Mouse (Mus musculus): Measurements from ENCODE around the gene Adamts1. TPM values are rescaled to one million over a fixed set of nuclear protein-coding genes. Genes with fewer than 3 reads are reported as not detected.

Adamts1 gene
- polyA plus RNA-seq (2014; fragmentation: Nextera tagmentation; extraction: Ambion mirVana) = 11.9 and 13.2 TPM in 2 replicates

- peak; percentile 85 for ATAC-seq (replicated peaks; ENCODE audit: low FRiP score)
- DNase-seq (ENCODE audit: low spot score) = peak; percentile 95
Observed at GRCm38 (mm10) chr16:85802954-85803353, at the start of gene Adamts1. TSS of gene Adamts1 (minus strand) at chr16:85803113.

GRCm38 (mm10) chr16:85827066-85827465, 24.2 kb upstream of the Adamts1 start:
- Histone ChIP-seq H3K9me3 (ENCODE audit: control insufficient read depth, low read length) (no peaks in the 10 kb centered on the region), H3K27ac (ENCODE audit: low read depth, low read length) (no peak overlapping the region), H3K36me3 (ENCODE audit: control insufficient read depth, insufficient read depth, low read length) (no peaks in the 10 kb centered on the region), H3K4me2 (ENCODE audit: low read depth, low read length, severe bottlenecking) (no peak overlapping the region), H3K9ac (ENCODE audit: low read length) (no peak overlapping the region), H3K27me3 (ENCODE audit: control insufficient read depth, insufficient read depth, low read length) (no peaks in the 10 kb centered on the region), H3K4me3 (ENCODE audit: low read depth, low read length) (no peak overlapping the region), H3K4me1 (replicated peaks; ENCODE audit: control insufficient read depth, insufficient read depth, low read length) (no peaks in the 10 kb centered on the region)
- DNase-seq (ENCODE audit: low spot score) = no peak
- no peak for ATAC-seq (replicated peaks; ENCODE audit: low FRiP score)
- 86% methylated on average over 3 of the region's 3 CpGs for whole genome bisulfite sequencing

More at GRCm38 (mm10) chr16:85802954-85803353, at the start of gene Adamts1:
- Histone ChIP-seq H3K9me3 (ENCODE audit: control insufficient read depth, low read length) (no peaks in the 10 kb centered on the region), H3K9ac (ENCODE audit: low read length) (peak within 1 kb of the TSS; percentile 66), H3K36me3 (ENCODE audit: control insufficient read depth, insufficient read depth, low read length) (no peaks in the 10 kb centered on the region; the same call in 1 of the 2 replicates), H3K27ac (ENCODE audit: low read depth, low read length) (peak within 1 kb of the TSS; percentile 80), H3K4me1 (replicated peaks; ENCODE audit: control insufficient read depth, insufficient read depth, low read length) (peaks cover 5% of the 10 kb centered on the region; the same call in 1 of the 2 replicates), H3K4me2 (ENCODE audit: low read depth, low read length, severe bottlenecking) (peak within 1 kb of the TSS; percentile 93), H3K4me3 (ENCODE audit: low read depth, low read length) (peak within 1 kb of the TSS; percentile 58), H3K27me3 (ENCODE audit: control insufficient read depth, insufficient read depth, low read length) (no peaks in the 10 kb centered on the region)
- under 1% methylated on average over 26 of the region's 26 CpGs for WGBS

GRCm38 (mm10) chr16:85822330-85822916, 19.5 kb upstream of the Adamts1 start:
- Histone ChIP-seq H3K9ac (ENCODE audit: low read length) (no peak overlapping the region), H3K27me3 (ENCODE audit: control insufficient read depth, insufficient read depth, low read length) (no peaks in the 10 kb centered on the region), H3K9me3 (ENCODE audit: control insufficient read depth, low read length) (no peaks in the 10 kb centered on the region), H3K36me3 (ENCODE audit: control insufficient read depth, insufficient read depth, low read length) (no peaks in the 10 kb centered on the region), H3K4me3 (ENCODE audit: low read depth, low read length) (no peak overlapping the region), H3K27ac (ENCODE audit: low read depth, low read length) (no peak overlapping the region), H3K4me2 (ENCODE audit: low read depth, low read length, severe bottlenecking) (no peak overlapping the region), H3K4me1 (replicated peaks; ENCODE audit: control insufficient read depth, insufficient read depth, low read length) (no peaks in the 10 kb centered on the region)
- WGBS = 88% methylated on average over 5 of the region's 5 CpGs
- DNase-seq (ENCODE audit: low spot score) = no peak
- no peak for ATAC-seq (replicated peaks; ENCODE audit: low FRiP score)

GRCm38 (mm10) chr16:85819808-85820458, 17.0 kb upstream of the Adamts1 start:
- Histone ChIP-seq H3K27ac (ENCODE audit: low read depth, low read length) (no peak overlapping the region), H3K9me3 (ENCODE audit: control insufficient read depth, low read length) (no peaks in the 10 kb centered on the region), H3K4me2 (ENCODE audit: low read depth, low read length, severe bottlenecking) (no peak overlapping the region), H3K4me3 (ENCODE audit: low read depth, low read length) (no peak overlapping the region), H3K27me3 (ENCODE audit: control insufficient read depth, insufficient read depth, low read length) (no peaks in the 10 kb centered on the region), H3K36me3 (ENCODE audit: control insufficient read depth, insufficient read depth, low read length) (no peaks in the 10 kb centered on the region), H3K9ac (ENCODE audit: low read length) (no peak overlapping the region), H3K4me1 (replicated peaks; ENCODE audit: control insufficient read depth, insufficient read depth, low read length) (no peaks in the 10 kb centered on the region)
- ATAC-seq (replicated peaks; ENCODE audit: low FRiP score) (peak; percentile 32; the same call in 1 of the 2 replicates), DNase-seq (ENCODE audit: low spot score) (no peak)
- WGBS = 63% methylated on average over 5 of the region's 5 CpGs

GRCm38 (mm10) chr16:85814116-85814515, 11.2 kb upstream of the Adamts1 start:
- DNase-seq (ENCODE audit: low spot score) (no peak), ATAC-seq (replicated peaks; ENCODE audit: low FRiP score) (no peak)
- Histone ChIP-seq H3K4me2 (ENCODE audit: low read depth, low read length, severe bottlenecking) (no peak overlapping the region), H3K9me3 (ENCODE audit: control insufficient read depth, low read length) (no peaks in the 10 kb centered on the region), H3K4me3 (ENCODE audit: low read depth, low read length) (no peak overlapping the region), H3K27me3 (ENCODE audit: control insufficient read depth, insufficient read depth, low read length) (no peaks in the 10 kb centered on the region), H3K27ac (ENCODE audit: low read depth, low read length) (no peak overlapping the region), H3K9ac (ENCODE audit: low read length) (no peak overlapping the region), H3K36me3 (ENCODE audit: control insufficient read depth, insufficient read depth, low read length) (no peaks in the 10 kb centered on the region), H3K4me1 (replicated peaks; ENCODE audit: control insufficient read depth, insufficient read depth, low read length) (no peaks in the 10 kb centered on the region)
- WGBS = 91% methylated on average over 2 of the region's 2 CpGs

GRCm38 (mm10) chr16:85807626-85808025, 4.7 kb upstream of the Adamts1 start:
- Histone ChIP-seq H3K9me3 (ENCODE audit: control insufficient read depth, low read length) (no peaks in the 10 kb centered on the region), H3K27ac (ENCODE audit: low read depth, low read length) (no peak overlapping the region), H3K4me3 (ENCODE audit: low read depth, low read length) (no peak overlapping the region), H3K27me3 (ENCODE audit: control insufficient read depth, insufficient read depth, low read length) (no peaks in the 10 kb centered on the region), H3K9ac (ENCODE audit: low read length) (no peak overlapping the region), H3K4me2 (ENCODE audit: low read depth, low read length, severe bottlenecking) (no peak overlapping the region), H3K36me3 (ENCODE audit: control insufficient read depth, insufficient read depth, low read length) (no peaks in the 10 kb centered on the region), H3K4me1 (replicated peaks; ENCODE audit: control insufficient read depth, insufficient read depth, low read length) (0 out of 2 replicates have a peak, but pooled peaks cover 3% of the 10 kb centered on the region)
- DNase-seq (ENCODE audit: low spot score) (peak; percentile 74), ATAC-seq (replicated peaks; ENCODE audit: low FRiP score) (no peak)
- WGBS = 15% methylated on average over 2 of the region's 2 CpGs

- Histone ChIP-seq H3K36me3 (ENCODE audit: control insufficient read depth, insufficient read depth, low read length) (no peaks in the 10 kb centered on the region), H3K9me3 (ENCODE audit: control insufficient read depth, low read length) (no peaks in the 10 kb centered on the region)
- DNase-seq (ENCODE audit: low spot score) = no peak
Observed at GRCm38 (mm10) chr16:85807072-85807471, 4.2 kb upstream of the Adamts1 start.

GRCm38 (mm10) chr16:85805581-85805980, 2.7 kb upstream of the Adamts1 start:
- Histone ChIP-seq H3K9ac (ENCODE audit: low read length) (no peak overlapping the region), H3K9me3 (ENCODE audit: control insufficient read depth, low read length) (no peaks in the 10 kb centered on the region), H3K27me3 (ENCODE audit: control insufficient read depth, insufficient read depth, low read length) (no peaks in the 10 kb centered on the region), H3K4me2 (ENCODE audit: low read depth, low read length, severe bottlenecking) (no peak overlapping the region), H3K4me1 (replicated peaks; ENCODE audit: control insufficient read depth, insufficient read depth, low read length) (peaks cover 3% of the 10 kb centered on the region; the same call in 1 of the 2 replicates), H3K27ac (ENCODE audit: low read depth, low read length) (no peak overlapping the region), H3K36me3 (ENCODE audit: control insufficient read depth, insufficient read depth, low read length) (no peaks in the 10 kb centered on the region), H3K4me3 (ENCODE audit: low read depth, low read length) (no peak overlapping the region)
- no peak for ATAC-seq (replicated peaks; ENCODE audit: low FRiP score)
- 83% methylated on average over 2 of the region's 2 CpGs for WGBS
- DNase-seq (ENCODE audit: low spot score) = no peak

More at GRCm38 (mm10) chr16:85807072-85807471, 4.2 kb upstream of the Adamts1 start:
- 20% methylated on average over 3 of the region's 3 CpGs for WGBS
- Histone ChIP-seq H3K9ac (ENCODE audit: low read length) (no peak overlapping the region), H3K4me3 (ENCODE audit: low read depth, low read length) (no peak overlapping the region), H3K27ac (ENCODE audit: low read depth, low read length) (no peak overlapping the region), H3K27me3 (ENCODE audit: control insufficient read depth, insufficient read depth, low read length) (no peaks in the 10 kb centered on the region), H3K4me1 (replicated peaks; ENCODE audit: control insufficient read depth, insufficient read depth, low read length) (0 out of 2 replicates have a peak, but pooled peaks cover 3% of the 10 kb centered on the region), H3K4me2 (ENCODE audit: low read depth, low read length, severe bottlenecking) (no peak overlapping the region)
- ATAC-seq (replicated peaks; ENCODE audit: low FRiP score) = no peak

Data from forebrain, embryonic 11.5 days (tissue).